Mouse (Mus musculus): Measurements from ENCODE around the gene Gm13539. TPM values are rescaled to one million over a fixed set of nuclear protein-coding genes. Genes with fewer than 3 reads are reported as not detected.
"Not testable (repeated sequence)": the region's sequence is repeated elsewhere in the genome, so short reads cannot be mapped to it uniquely, and the experiment has no call there.

The Gm13539 gene
- not detected in 2 replicates for polyA plus RNA-seq (2012)

DNA sequence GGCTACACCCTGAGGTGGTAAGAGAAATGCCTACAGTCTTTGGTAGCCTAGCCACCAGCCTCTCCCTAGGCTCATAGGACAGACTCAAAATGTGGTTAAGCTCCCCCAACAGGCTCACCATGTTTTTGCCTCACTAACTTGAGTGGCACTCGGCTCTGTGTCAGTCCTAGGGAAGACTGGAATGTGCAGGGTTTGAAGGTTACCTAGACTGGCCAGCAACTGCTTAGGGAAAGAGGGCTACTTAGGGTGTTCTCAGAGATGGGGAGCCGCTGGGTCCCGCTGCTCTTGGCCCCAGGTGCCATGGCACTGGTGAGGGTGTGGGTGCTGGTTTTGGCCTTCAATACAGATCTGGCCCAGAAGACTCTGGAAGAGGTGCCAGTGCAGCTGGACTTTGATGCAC lies at the start of gene Gm13539:
TSS of gene Gm13539 (plus strand) at position 301 of the 400 bp plus-strand sequence.
- no peak for TF ChIP-seq GATA1 (IDR thresholded peaks at IDR 0.05; ENCODE audit: low read length)

DNA sequence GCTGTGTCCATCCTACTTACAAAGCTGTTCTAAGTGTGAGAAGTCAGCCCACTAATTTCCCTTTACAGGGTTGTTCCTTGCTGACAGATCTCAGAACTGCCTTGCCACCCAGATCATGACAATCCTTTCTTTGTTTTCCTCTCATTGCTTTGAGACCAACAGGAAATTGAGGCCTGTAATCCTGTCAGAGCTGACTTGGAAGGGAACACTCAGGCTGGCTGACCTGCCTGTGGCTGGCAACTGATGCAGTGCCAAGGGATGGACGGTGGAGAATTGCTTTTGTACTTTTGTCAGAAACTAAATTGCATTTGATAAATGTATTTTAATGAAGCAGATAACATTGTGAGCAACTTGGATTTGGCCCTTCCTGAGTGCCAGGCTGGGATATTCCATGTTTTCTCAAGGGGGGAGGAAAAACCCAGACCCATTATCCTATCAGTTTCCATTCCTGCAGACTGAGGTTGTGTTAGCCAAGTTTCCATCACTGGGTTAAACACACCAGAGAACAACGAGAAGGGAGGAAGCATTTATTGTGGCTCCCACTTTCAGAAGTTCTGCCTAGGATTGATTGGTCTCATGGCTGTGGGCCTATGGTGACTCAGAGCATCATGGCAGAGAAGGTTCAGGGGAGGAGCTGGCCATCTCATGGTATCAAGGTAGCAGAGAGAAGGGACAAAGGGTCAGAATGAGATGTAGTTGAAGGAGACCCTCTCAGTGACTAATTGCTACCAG lies 48.7 kb upstream of the Gm13539 start:
- TF ChIP-seq GATA1 (IDR thresholded peaks at IDR 0.05; ENCODE audit: low read length): no peak

- not testable (repeated sequence) for TF ChIP-seq GATA1 (IDR thresholded peaks at IDR 0.05; ENCODE audit: low read length)
Measured at GRCm38 (mm10) chr2:25736709-25737108, 45.3 kb upstream of the Gm13539 start, which contains the start of gene Obp2b. TSS of gene Obp2b (plus strand) at chr2:25737009.

DNA sequence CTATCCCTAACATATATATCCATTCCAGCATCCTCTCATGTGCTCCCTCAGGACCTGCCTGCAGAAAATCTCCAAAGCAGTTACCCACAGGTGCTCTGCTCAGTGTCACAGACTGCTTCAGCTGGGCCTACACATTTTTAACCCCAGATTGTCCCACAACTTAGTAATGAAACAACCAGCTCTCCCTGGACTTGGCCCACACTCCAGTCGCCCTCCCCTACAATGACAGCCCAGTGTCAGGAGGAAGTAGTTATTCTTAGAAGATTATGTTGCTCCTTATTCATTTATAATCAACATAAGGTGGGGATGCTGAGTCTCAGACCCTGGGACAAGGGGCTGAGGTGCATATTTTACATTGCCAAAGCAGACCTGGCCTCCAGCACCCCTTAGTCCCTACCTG lies 40.4 kb upstream of the Gm13539 start:
- no peak for TF ChIP-seq GATA1 (IDR thresholded peaks at IDR 0.05; ENCODE audit: low read length)

DNA sequence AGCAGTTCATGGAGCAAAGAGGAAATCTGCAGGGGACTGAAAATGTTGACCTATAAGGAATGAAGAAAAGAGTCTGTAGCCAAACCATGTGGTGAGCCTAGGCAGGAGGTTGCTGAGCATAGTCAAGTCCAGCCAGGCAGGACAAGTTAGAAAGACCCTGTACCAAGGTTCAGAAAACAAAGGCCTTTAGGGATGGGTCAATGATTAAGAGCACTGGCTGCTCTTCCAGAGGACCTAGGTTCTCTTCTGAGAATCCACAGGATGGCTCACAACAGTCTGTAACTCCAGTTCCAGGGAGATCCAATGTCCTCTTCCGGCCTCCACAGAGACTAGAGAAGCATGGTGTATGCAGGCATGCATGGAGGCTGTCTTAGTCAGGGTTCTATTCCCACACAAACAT lies 27.9 kb upstream of the Gm13539 start:
- TF ChIP-seq GATA1 (IDR thresholded peaks at IDR 0.05; ENCODE audit: low read length): no peak

DNA sequence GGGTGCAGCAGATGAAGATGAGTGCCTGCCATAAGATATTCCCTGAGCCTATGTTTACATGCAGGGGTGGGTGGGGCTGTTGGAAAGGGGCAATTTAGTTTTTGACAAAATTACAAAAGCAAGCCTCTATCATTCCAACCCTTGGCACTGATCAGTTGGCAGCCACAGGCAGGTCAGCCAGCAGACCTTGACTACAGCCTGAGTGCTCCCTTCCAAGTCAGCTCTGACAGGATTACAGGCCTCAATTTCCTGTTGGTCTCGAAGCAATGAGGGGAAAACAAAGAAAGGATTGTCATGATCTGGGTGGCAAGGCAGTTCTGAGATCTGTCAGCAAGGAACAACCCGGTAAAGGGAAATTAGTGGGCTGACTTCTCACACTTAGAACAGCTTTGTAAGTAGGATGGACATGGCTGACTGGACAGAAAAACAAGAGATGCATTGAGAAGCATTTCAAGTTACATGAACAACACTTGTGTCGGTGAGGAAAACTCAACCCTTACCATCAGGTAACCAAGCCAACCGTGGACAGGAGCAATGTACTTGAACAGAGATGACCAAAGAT lies 23.9 kb upstream of the Gm13539 start:
- no peak for TF ChIP-seq GATA1 (IDR thresholded peaks at IDR 0.05; ENCODE audit: low read length)

- TF ChIP-seq GATA1 (IDR thresholded peaks at IDR 0.05; ENCODE audit: low read length): no peak
Measured at GRCm38 (mm10) chr2:25765269-25765668, 16.8 kb upstream of the Gm13539 start, which contains the start of gene Lcn3. TSS of gene Lcn3 (plus strand) at chr2:25765569.

GRCm38 (mm10) chr2:25767764-25768163 lies 14.3 kb upstream of the Gm13539 start:
- TF ChIP-seq GATA1 (IDR thresholded peaks at IDR 0.05; ENCODE audit: low read length): no peak

- no peak for TF ChIP-seq GATA1 (IDR thresholded peaks at IDR 0.05; ENCODE audit: low read length)
Measured at GRCm38 (mm10) chr2:25773507-25773906, 8.6 kb upstream of the Gm13539 start.

DNA sequence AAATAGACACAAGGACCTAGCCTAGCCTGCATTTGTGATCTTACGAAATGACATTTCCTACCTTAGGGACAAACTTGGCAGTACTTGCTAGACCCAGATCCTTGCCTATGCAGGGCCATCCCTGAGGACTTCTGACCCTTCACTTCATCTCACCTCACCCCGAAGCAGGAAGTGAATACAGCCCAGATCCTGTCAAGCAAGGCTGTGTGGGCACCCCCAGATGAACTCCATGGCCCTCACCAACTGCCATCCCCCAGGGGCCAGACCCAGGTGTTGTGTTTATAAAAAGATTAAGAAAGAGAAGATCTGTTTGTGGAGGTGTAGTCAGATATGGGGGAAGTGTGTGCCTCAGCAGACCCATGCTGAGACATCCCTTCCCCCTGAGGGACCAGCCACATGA lies 7.4 kb upstream of the Gm13539 start:
- no peak for TF ChIP-seq GATA1 (IDR thresholded peaks at IDR 0.05; ENCODE audit: low read length)

DNA sequence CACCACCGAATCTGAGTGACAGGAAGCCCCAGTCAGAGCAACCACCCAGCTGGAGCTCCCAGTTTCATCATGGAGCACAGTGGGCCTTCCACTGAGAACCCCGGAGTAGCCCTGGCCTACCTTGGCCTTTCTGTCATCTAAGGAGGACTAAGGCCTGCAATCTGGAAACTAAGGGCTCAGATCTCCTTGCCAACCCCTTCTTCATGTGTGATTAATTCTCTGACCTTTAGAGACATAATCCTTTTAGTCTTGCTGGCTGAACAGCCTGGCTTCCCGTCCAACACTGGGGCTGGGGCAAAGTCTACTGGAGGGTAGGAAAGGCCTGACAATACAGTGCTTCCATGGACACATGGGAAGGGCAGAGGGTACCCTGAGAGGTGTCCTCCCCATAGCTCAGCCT lies 6.1 kb upstream of the Gm13539 start:
- TF ChIP-seq GATA1 (IDR thresholded peaks at IDR 0.05; ENCODE audit: low read length): no peak

DNA sequence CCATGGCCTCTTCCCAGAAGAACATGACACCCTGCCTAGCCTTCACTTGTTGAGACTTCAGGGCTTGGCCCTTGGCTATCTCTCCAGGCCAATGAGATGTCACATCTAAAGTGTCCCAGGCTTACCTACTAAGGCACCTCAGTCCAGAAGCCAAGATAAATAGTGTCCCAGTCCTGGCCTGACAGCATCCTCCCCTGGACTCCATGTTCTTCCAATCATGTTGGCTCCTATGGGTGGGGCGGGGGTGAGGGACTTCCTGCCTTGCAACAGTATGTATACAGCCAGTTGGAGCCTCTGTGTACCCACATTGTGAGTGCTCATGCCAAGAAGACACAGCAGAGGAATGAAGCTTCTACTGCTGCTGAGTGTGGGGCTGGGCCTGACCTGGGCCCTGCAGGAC lies 5.3 kb upstream of the Gm13539 start, which contains the start of gene Lcn11:
TSS of gene Lcn11 (plus strand) at position 301 of the 400 bp plus-strand sequence.
- no peak for TF ChIP-seq GATA1 (IDR thresholded peaks at IDR 0.05; ENCODE audit: low read length)

DNA sequence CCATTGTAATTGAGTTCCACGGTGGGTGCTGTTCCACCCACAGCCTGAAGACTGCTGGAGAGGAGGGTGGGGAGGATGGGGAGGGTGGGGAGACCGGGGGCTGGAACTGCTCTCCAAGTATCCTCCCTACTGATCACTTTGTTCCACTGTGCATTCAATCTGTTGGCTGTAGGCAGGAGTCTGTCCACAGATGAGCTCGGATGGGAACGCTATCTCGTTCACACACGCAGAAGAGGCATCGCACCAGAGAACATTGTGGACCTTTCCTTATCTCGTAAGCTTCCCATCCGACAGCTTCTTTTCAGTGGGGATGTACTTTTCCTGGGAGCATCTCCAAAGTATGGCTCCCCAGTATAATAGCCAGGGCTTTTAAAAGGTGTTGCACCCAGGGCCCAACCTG lies 3.0 kb upstream of the Gm13539 start:
- no peak for TF ChIP-seq GATA1 (IDR thresholded peaks at IDR 0.05; ENCODE audit: low read length)

GRCm38 (mm10) chr2:25780921-25781320 lies 1.1 kb upstream of the Gm13539 start:
- no peak for TF ChIP-seq GATA1 (IDR thresholded peaks at IDR 0.05; ENCODE audit: low read length)

DNA sequence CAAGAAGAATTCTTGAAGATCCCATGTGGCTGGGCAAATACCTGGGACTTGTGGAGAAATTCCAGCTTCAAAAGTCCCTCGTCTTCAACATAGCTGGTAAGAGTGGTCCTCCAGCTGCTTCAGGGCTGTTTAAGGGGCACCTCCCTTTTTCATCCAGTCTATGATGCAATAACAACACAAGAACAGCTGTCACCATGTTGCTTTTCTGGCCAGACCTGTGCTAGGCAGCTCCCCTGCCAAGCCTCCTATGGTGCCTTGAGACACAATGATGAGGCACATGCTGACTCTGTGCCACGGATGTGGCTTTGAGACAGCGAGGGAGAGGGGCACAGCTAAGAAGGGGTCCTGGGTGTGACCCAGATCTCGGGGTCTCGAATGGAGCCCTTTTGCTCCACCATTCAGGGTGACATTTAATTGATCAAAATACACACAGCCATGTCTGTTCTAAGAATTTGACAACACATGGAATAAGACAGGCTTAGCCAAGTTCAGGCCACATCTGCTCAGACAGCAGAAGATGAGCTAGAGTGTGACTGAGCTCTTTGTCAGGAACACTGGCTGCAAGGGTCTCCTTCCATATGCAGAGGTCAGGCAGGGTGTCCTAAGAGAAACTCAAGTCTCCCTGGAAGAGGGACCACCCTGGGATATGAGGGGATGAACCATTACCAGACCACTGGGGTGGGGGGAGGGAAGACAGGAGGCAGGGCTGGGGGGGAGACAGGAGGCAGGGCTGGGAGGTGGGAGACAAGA lies 3.7 kb downstream of the Gm13539 start:
- TF ChIP-seq GATA1 (IDR thresholded peaks at IDR 0.05; ENCODE audit: low read length): no peak

DNA sequence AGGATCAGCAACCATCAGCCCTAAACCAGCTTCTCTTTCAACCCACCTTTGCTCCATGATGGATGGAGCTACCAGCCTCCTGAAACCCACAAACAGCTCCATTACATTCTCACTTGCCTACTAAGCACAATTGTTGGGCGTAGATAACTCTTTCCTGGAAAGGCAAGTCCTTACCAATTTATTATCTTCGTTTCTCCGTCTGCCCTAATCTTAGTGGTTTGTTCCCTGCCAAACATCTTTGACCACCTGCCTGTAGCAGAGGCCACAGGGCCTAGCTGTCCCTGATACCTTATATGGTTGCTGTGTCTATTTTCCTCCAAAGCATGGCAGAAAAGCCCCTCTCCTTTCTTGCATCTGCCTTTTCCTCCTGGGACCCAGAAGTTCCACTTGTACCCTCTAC lies 7.0 kb downstream of the Gm13539 start:
- TF ChIP-seq GATA1 (IDR thresholded peaks at IDR 0.05; ENCODE audit: low read length): no peak
